Mouse (Mus musculus): ENCODE measurements around the gene Catsper2.

Catsper2 gene

GRCm38 (mm10) chr2:121413387-121414042 lies at the start of gene Catsper2, which contains the start of gene Pdia3:
TSS of gene Catsper2 (minus strand) at chr2:121413792.
TSS of gene Pdia3 (plus strand) at chr2:121413775.
- peak; percentile 95 for DNase-seq (ENCODE audit: low read depth, low spot score)

- no peak for DNase-seq (ENCODE audit: low read depth, low spot score)
Observed at GRCm38 (mm10) chr2:121460071-121460470, 46.5 kb upstream of the Catsper2 start.

- DNase-seq (ENCODE audit: low read depth, low spot score): peak; percentile 75
Observed at GRCm38 (mm10) chr2:121456692-121457642, 43.4 kb upstream of the Catsper2 start, which contains the start of gene Serinc4. TSS of gene Serinc4 (minus strand) at chr2:121456781.

DNA sequence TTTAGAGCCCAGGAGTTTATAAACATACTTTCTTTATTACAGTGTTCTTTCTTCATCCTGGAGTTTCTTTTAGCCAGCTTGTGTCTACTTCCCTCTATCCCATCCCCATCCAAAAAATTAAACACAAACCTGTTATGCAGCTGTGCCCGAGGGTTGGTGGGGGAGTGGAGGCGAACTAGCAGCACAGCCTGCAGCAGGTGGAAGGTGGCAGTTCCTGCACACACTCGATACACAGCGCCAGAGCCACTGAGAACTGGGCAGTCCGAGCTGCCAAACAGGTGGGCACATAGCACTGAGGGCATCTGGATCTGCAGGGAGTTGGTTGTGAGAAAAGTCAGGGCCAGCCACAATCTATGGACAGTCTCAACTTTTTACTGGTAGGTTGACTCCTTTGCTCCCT lies 41.9 kb upstream of the Catsper2 start:
- DNase-seq (ENCODE audit: low read depth, low spot score): no peak

DNA sequence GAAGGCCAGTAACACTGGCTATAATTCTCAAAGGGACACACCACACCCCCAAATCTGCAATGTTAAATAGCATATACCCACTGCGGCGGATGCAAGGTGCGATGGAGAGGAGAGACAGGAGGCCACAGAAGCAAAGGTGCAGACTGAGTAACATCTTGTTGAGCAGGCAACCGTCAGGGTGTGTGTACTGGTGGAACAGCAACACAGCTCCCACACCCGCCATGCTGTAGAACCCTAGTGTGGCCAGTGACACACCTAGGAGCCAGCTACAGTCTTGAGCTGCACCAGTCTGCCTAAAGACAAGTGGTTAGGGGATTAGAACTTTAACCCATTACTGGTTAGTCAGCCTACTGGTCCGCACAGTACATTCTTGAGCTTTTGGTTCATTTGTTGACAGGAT lies 40.3 kb upstream of the Catsper2 start:
- DNase-seq (ENCODE audit: low read depth, low spot score): no peak

GRCm38 (mm10) chr2:121452990-121453389 lies 39.4 kb upstream of the Catsper2 start, which contains the start of gene Hypk:
TSS of gene Hypk (plus strand) at chr2:121453290.
- no peak for DNase-seq (ENCODE audit: low read depth, low spot score)

- no peak for DNase-seq (ENCODE audit: low read depth, low spot score)
Observed at GRCm38 (mm10) chr2:121452361-121452760, 38.8 kb upstream of the Catsper2 start.

GRCm38 (mm10) chr2:121450093-121450492 lies 36.5 kb upstream of the Catsper2 start:
- no peak for DNase-seq (ENCODE audit: low read depth, low spot score)

- no peak for DNase-seq (ENCODE audit: low read depth, low spot score)
Observed at GRCm38 (mm10) chr2:121449545-121450011, 36.0 kb upstream of the Catsper2 start.

- DNase-seq (ENCODE audit: low read depth, low spot score): peak; percentile 99
Observed at GRCm38 (mm10) chr2:121448739-121449535, 35.3 kb upstream of the Catsper2 start, which contains the start of gene Serf2. TSS of gene Serf2 (plus strand) at chr2:121449195.

DNA sequence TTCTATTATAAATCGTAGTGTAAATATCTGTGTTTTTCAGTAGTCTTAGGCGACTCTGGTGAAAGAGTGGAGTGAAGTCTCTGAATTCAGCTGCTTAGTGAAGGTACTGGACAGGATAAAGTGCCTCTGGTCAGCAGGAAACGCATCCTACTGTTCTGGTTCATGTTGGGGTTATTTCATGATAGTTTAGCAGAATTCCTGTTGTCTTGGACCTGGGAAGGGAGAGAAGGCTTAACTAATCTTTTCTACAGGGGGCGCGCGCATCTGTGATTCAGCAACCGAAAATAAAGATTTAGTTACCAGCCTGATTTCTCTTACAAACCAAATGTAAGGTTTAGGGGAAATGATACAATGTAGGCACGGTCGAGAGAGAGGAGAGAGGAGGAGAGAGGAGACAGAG lies 34.5 kb upstream of the Catsper2 start:
- DNase-seq (ENCODE audit: low read depth, low spot score): no peak

GRCm38 (mm10) chr2:121447006-121447405 lies 33.4 kb upstream of the Catsper2 start:
- no peak for DNase-seq (ENCODE audit: low read depth, low spot score)

DNA sequence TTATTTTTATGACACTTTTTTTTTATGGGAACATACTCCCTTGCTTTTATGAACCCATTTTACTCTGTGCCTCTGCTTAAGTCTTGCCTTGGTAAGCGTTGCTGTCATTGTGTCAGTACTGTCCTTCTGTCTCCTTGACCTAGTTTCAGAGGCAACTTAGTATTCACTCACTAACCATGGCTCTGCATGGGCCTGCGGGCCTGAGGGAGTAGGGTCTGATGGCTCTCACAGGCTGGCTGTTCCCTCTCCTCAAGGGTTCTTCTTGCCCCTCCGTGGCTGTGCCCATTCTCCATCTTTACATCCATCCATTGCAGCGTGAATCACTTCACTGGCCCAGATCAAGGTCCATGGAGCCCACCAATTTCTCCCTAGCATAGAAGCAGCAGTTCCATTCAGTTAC lies 32.9 kb upstream of the Catsper2 start:
- DNase-seq (ENCODE audit: low read depth, low spot score): no peak

DNA sequence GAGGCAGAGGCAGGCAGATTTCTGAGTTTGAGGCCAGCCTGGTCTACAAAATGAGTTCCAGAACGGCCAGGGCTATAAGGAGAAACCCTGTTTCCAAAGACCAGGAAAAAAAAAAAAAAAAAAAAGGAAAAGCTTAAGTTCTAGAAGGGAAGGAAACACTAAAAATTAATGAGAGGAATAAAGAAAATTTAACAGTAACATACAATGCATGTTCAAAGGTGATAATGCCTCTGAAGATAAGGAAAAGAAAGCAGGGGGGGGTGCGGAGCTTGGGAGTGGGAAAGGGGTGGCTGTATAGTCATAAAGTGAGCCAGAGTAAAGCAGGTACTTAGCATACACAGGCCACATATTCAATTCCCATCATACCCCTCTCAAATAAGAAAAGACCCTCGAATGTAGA lies 31.5 kb upstream of the Catsper2 start:
- DNase-seq (ENCODE audit: low read depth, low spot score): no peak

GRCm38 (mm10) chr2:121444178-121444577 lies 30.6 kb upstream of the Catsper2 start, which contains the start of gene Ell3:
TSS of gene Ell3 (minus strand) at chr2:121444278.
- no peak for DNase-seq (ENCODE audit: low read depth, low spot score)

- no peak for DNase-seq (ENCODE audit: low read depth, low spot score)
Observed at GRCm38 (mm10) chr2:121443068-121443349, 29.4 kb upstream of the Catsper2 start.

- DNase-seq (ENCODE audit: low read depth, low spot score): no peak
Observed at GRCm38 (mm10) chr2:121442259-121443067, 28.9 kb upstream of the Catsper2 start.

DNA sequence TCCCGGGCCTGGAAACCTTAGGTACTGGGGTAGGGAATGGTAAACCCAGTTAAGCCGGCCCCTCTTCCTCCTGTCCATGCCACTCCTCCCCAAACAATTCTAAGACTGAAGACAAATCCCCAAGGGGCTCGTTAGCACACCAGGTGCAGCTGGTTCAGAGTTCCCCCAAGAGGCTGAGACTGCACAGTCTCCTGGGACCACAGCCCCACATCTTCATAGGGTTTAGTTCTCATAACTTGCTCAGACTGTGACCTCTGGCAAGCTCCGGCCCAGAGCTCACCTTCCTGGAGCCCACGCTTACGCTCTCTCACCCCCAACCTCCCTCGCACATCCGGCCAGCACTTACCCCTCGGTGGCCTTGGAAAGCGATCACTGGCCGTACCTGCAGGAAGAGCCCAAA lies 28.2 kb upstream of the Catsper2 start:
- no peak for DNase-seq (ENCODE audit: low read depth, low spot score)

- no peak for DNase-seq (ENCODE audit: low read depth, low spot score)
Observed at GRCm38 (mm10) chr2:121440834-121441605, 27.4 kb upstream of the Catsper2 start.

DNA sequence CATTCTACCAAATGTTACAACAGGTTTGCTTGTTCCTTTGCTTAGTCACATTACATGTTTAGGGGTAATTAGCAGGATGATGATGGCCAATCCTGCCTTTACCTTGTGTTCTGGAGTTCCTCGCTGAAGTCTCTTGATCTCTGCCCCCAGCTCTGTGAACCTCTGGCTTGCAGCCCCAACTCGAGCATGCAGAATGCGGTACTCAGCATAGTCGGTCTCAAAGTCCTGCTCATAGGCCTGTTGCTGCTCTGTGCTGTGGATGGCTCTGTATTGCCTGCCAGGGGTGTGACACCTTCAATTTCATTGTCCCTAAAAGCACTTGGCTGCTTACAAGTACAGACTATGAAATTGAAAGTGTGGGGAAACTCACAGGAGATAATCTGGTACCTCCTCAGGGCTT lies 26.2 kb upstream of the Catsper2 start:
- DNase-seq (ENCODE audit: low read depth, low spot score): no peak
